Mouse (Mus musculus): Measurements from ENCODE around the gene Lgals3bp. TPM values are rescaled to one million over a fixed set of nuclear protein-coding genes. Genes with fewer than 3 reads are reported as not detected.
A peak's percentile ranks its signal among the peaks of the same experiment; 100 is the strongest.

The Lgals3bp gene
- total and polyA plus RNA-seq, 3 experiments = 20.2 to 121 (median 28.6) TPM

- TF ChIP-seq CTCF (IDR thresholded peaks at IDR 0.05) (no peak), POLR2A (IDR thresholded peaks at IDR 0.05; ENCODE audit: insufficient read depth, low read depth, low read length) (no peak), EP300 (IDR thresholded peaks at IDR 0.05; ENCODE audit: insufficient read depth, low read depth, low read length) (no peak)
- H3K79me2 ChIP-seq (replicated peaks; ENCODE audit: control insufficient read depth, insufficient read depth, low read length) = no peaks in the 10 kb centered on the region
- 78% methylated on average over 2 of the region's 2 CpGs for WGBS
- no peaks in the 10 kb centered on the region for H3K27me3 ChIP-seq (ENCODE audit: control insufficient read depth, insufficient read depth, low read length)
- H3K4me3 ChIP-seq = no peak overlapping the region
- DNase-seq = no peak
- H3K27ac ChIP-seq = no peak overlapping the region
- H3K36me3 ChIP-seq (ENCODE audit: control insufficient read depth, insufficient read depth, low read length) = no peaks in the 10 kb centered on the region
- H3K4me1 ChIP-seq (ENCODE audit: control insufficient read depth, insufficient read depth, low read length) = peaks cover 21% of the 10 kb centered on the region
- no peak overlapping the region for H3K9ac ChIP-seq (ENCODE audit: low read depth, low read length)
- intact Hi-C loops (cut with DNase I) = no loop called here
Observed at GRCm38 (mm10) chr11:118347391-118347790, 54.5 kb downstream of the Lgals3bp start.

GRCm38 (mm10) chr11:118346395-118347096 is 55.3 kb downstream of the Lgals3bp start:
- DNase-seq = no peak
- peak; percentile 22; the same call in 1 of the 2 replicates for TF ChIP-seq CTCF (IDR thresholded peaks at IDR 0.05)
- no peak for TF ChIP-seq POLR2A (IDR thresholded peaks at IDR 0.05; ENCODE audit: insufficient read depth, low read depth, low read length)
- no peaks in the 10 kb centered on the region for H3K36me3 ChIP-seq (ENCODE audit: control insufficient read depth, insufficient read depth, low read length)
- intact Hi-C loops (cut with DNase I) = no loop called here
- H3K27me3 ChIP-seq (ENCODE audit: control insufficient read depth, insufficient read depth, low read length) = no peaks in the 10 kb centered on the region
- H3K4me3 ChIP-seq = no peak overlapping the region
- 71% methylated on average over 8 of the region's 8 CpGs for WGBS
- H3K9ac ChIP-seq (ENCODE audit: low read depth, low read length) = no peak overlapping the region
- no peak overlapping the region for H3K27ac ChIP-seq
- H3K79me2 ChIP-seq (replicated peaks; ENCODE audit: control insufficient read depth, insufficient read depth, low read length) = 0 out of 2 replicates have a peak, but pooled peaks cover 1% of the 10 kb centered on the region
- H3K4me1 ChIP-seq (ENCODE audit: control insufficient read depth, insufficient read depth, low read length) = peaks cover 21% of the 10 kb centered on the region

GRCm38 (mm10) chr11:118345693-118346092 is 56.2 kb downstream of the Lgals3bp start:
- DNase-seq = no peak
- TF ChIP-seq CTCF (IDR thresholded peaks at IDR 0.05) (no peak), POLR2A (IDR thresholded peaks at IDR 0.05; ENCODE audit: insufficient read depth, low read depth, low read length) (no peak), EP300 (IDR thresholded peaks at IDR 0.05; ENCODE audit: insufficient read depth, low read depth, low read length) (no peak)
- H3K27ac ChIP-seq = no peak overlapping the region
- 29% methylated on average over 4 of the region's 4 CpGs for WGBS
- no peaks in the 10 kb centered on the region for H3K36me3 ChIP-seq (ENCODE audit: control insufficient read depth, insufficient read depth, low read length)
- no peak overlapping the region for H3K9ac ChIP-seq (ENCODE audit: low read depth, low read length)
- H3K4me1 ChIP-seq (ENCODE audit: control insufficient read depth, insufficient read depth, low read length) = peaks cover 21% of the 10 kb centered on the region
- intact Hi-C loops (cut with DNase I) = no loop called here
- H3K4me3 ChIP-seq = no peak overlapping the region
- H3K27me3 ChIP-seq (ENCODE audit: control insufficient read depth, insufficient read depth, low read length) = no peaks in the 10 kb centered on the region
- H3K79me2 ChIP-seq (replicated peaks; ENCODE audit: control insufficient read depth, insufficient read depth, low read length) = peaks cover 3% of the 10 kb centered on the region

GRCm38 (mm10) chr11:118343629-118344028 is 58.3 kb downstream of the Lgals3bp start:
- Histone ChIP-seq H3K9ac (ENCODE audit: low read depth, low read length) (no peak overlapping the region), H3K27ac (no peak overlapping the region), H3K36me3 (ENCODE audit: control insufficient read depth, insufficient read depth, low read length) (no peaks in the 10 kb centered on the region), H3K4me1 (ENCODE audit: control insufficient read depth, insufficient read depth, low read length) (peaks cover 16% of the 10 kb centered on the region), H3K79me2 (replicated peaks; ENCODE audit: control insufficient read depth, insufficient read depth, low read length) (peaks cover 3% of the 10 kb centered on the region), H3K4me3 (no peak overlapping the region), H3K27me3 (ENCODE audit: control insufficient read depth, insufficient read depth, low read length) (no peaks in the 10 kb centered on the region)
- WGBS = 68% methylated on average over 2 of the region's 2 CpGs
- intact Hi-C loops (cut with DNase I) = no loop called here
- TF ChIP-seq EP300 (IDR thresholded peaks at IDR 0.05; ENCODE audit: insufficient read depth, low read depth, low read length) = no peak
- no peak for TF ChIP-seq POLR2A (IDR thresholded peaks at IDR 0.05; ENCODE audit: insufficient read depth, low read depth, low read length)
- no peak for TF ChIP-seq CTCF (IDR thresholded peaks at IDR 0.05)
- DNase-seq = no peak

Other genes with a start within 250 kb of the Lgals3bp start
- 10 to 100 TPM; 54.1 to 56.0 TPM for gene Cyth1, start 153.5 kb downstream of the Lgals3bp start, total RNA-seq (2021)
- 30.7 and 39.6 TPM in 2 replicates for gene Cyth1, start 153.5 kb downstream of the Lgals3bp start, polyA plus RNA-seq (2012; rRNA removed)
- gene Usp36, start 111.8 kb downstream of the Lgals3bp start, total RNA-seq (2021) = 10 to 100 TPM; 13.1 to 15.5 TPM
- 10.3 and 14.6 TPM in 2 replicates for gene Usp36, start 111.8 kb downstream of the Lgals3bp start, polyA plus RNA-seq (2012; rRNA removed)
- gene Cep295nl, start 59.6 kb downstream of the Lgals3bp start, total RNA-seq (2021) = under 1 TPM; 0.32 to 0.65 TPM
- 0.15 and 0.18 TPM in 2 replicates for gene Cep295nl, start 59.6 kb downstream of the Lgals3bp start, polyA plus RNA-seq (2012; rRNA removed)
- gene Timp2, start 46.4 kb downstream of the Lgals3bp start, total RNA-seq (2021) = 100 to 1,000 TPM in 1 of 2 experiments, 10 to 100 TPM in 1; 99.2 to 109 TPM
- 98.9 and 121 TPM in 2 replicates for gene Timp2, start 46.4 kb downstream of the Lgals3bp start, polyA plus RNA-seq (2012; rRNA removed)
- 10 to 100 TPM; 17.7 to 18.2 TPM for gene Cant1, start 17.0 kb upstream of the Lgals3bp start, total RNA-seq (2021)
- 21.6 and 23.4 TPM in 2 replicates for gene Cant1, start 17.0 kb upstream of the Lgals3bp start, polyA plus RNA-seq (2012; rRNA removed)
- 10 to 100 TPM; 15.2 to 16.0 TPM for gene C1qtnf1, start 26.1 kb upstream of the Lgals3bp start, total RNA-seq (2021)
- gene C1qtnf1, start 26.1 kb upstream of the Lgals3bp start, polyA plus RNA-seq (2012; rRNA removed) = 15.3 and 20.1 TPM in 2 replicates
- gene Engase, start 74.7 kb upstream of the Lgals3bp start, total RNA-seq (2021) = 1 to 10 TPM; 4.4 to 5.4 TPM
- 5.2 and 7.3 TPM in 2 replicates for gene Engase, start 74.7 kb upstream of the Lgals3bp start, polyA plus RNA-seq (2012; rRNA removed)

Data from heart, adult 2 months (tissue).